Mouse (Mus musculus): ENCODE results near the gene Slc20a1. TPM values are rescaled to one million over a fixed set of nuclear protein-coding genes. Genes with fewer than 3 reads are reported as not detected.

The Slc20a1 gene
- total and polyA plus RNA-seq, 2 experiments from 2014 or later: 36.5 to 73.5 TPM

GRCm38 (mm10) chr2:129249321-129249720 is 50.8 kb downstream of the Slc20a1 start:
- no peaks in the 10 kb centered on the region for H3K27me3 ChIP-seq (ENCODE audit: insufficient read depth, low read length)
- TF ChIP-seq CTCF (IDR thresholded peaks at IDR 0.05; ENCODE audit: low read depth): no peak
- no peak overlapping the region for H3K4me2 ChIP-seq (ENCODE audit: low read depth)
- H3K9me3 ChIP-seq (ENCODE audit: low read length): no peaks in the 10 kb centered on the region
- H3K9ac ChIP-seq: no peak overlapping the region
- WGBS: 67% methylated on average over 1 of the region's 1 CpGs
- no peak overlapping the region for H3K27ac ChIP-seq (ENCODE audit: low read depth, low read length)
- H3K4me1 ChIP-seq (ENCODE audit: insufficient read depth): no peaks in the 10 kb centered on the region
- no peak for ATAC-seq
- DNase-seq: no peak
- no peak overlapping the region for H3K4me3 ChIP-seq (ENCODE audit: low read depth, low read length)
- no peaks in the 10 kb centered on the region for H3K36me3 ChIP-seq (ENCODE audit: insufficient read depth)

GRCm38 (mm10) chr2:129252836-129253630 is 54.5 kb downstream of the Slc20a1 start:
- H3K4me1 ChIP-seq (ENCODE audit: insufficient read depth): no peaks in the 10 kb centered on the region

GRCm38 (mm10) chr2:129253631-129253970 is 55.0 kb downstream of the Slc20a1 start:
- no peak for DNase-seq
- 74% methylated on average over 2 of the region's 2 CpGs for WGBS
- no peak for ATAC-seq
- H3K4me2 ChIP-seq (ENCODE audit: low read depth): no peak overlapping the region
- peaks cover 3% of the 10 kb centered on the region; the same call in 1 of the 2 replicates for H3K4me1 ChIP-seq (ENCODE audit: insufficient read depth)
- no peak for TF ChIP-seq CTCF (IDR thresholded peaks at IDR 0.05; ENCODE audit: low read depth)
- no peaks in the 10 kb centered on the region for H3K27me3 ChIP-seq (ENCODE audit: insufficient read depth, low read length)
- no peak overlapping the region for H3K27ac ChIP-seq (ENCODE audit: low read depth, low read length)
- H3K9me3 ChIP-seq (ENCODE audit: low read length): no peaks in the 10 kb centered on the region
- no peak overlapping the region for H3K9ac ChIP-seq
- no peaks in the 10 kb centered on the region for H3K36me3 ChIP-seq (ENCODE audit: insufficient read depth)
- no peak overlapping the region for H3K4me3 ChIP-seq (ENCODE audit: low read depth, low read length)

More at GRCm38 (mm10) chr2:129252836-129253630, 54.5 kb downstream of the Slc20a1 start:
- no peak for TF ChIP-seq CTCF (IDR thresholded peaks at IDR 0.05; ENCODE audit: low read depth)
- no peak for DNase-seq
- H3K27ac ChIP-seq (ENCODE audit: low read depth, low read length): no peak overlapping the region
- no peaks in the 10 kb centered on the region for H3K27me3 ChIP-seq (ENCODE audit: insufficient read depth, low read length)
- H3K4me2 ChIP-seq (ENCODE audit: low read depth): no peak overlapping the region
- no peaks in the 10 kb centered on the region for H3K36me3 ChIP-seq (ENCODE audit: insufficient read depth)
- 91% methylated on average over 19 of the region's 19 CpGs for WGBS
- no peak overlapping the region for H3K9ac ChIP-seq
- H3K4me3 ChIP-seq (ENCODE audit: low read depth, low read length): no peak overlapping the region
- H3K9me3 ChIP-seq (ENCODE audit: low read length): no peaks in the 10 kb centered on the region
- ATAC-seq: no peak

- Histone ChIP-seq H3K9ac (no peak overlapping the region), H3K4me2 (ENCODE audit: low read depth) (no peak overlapping the region), H3K9me3 (ENCODE audit: low read length) (no peaks in the 10 kb centered on the region), H3K4me3 (ENCODE audit: low read depth, low read length) (no peak overlapping the region), H3K27me3 (ENCODE audit: insufficient read depth, low read length) (no peaks in the 10 kb centered on the region), H3K4me1 (ENCODE audit: insufficient read depth) (peaks cover 4% of the 10 kb centered on the region; the same call in 1 of the 2 replicates), H3K27ac (ENCODE audit: low read depth, low read length) (no peak overlapping the region), H3K36me3 (ENCODE audit: insufficient read depth) (no peaks in the 10 kb centered on the region)
- no peak for ATAC-seq
- WGBS: 86% methylated on average over 2 of the region's 2 CpGs
- DNase-seq: no peak
- TF ChIP-seq CTCF (IDR thresholded peaks at IDR 0.05; ENCODE audit: low read depth): no peak
Measured at GRCm38 (mm10) chr2:129254076-129254475, 55.5 kb downstream of the Slc20a1 start.

- Histone ChIP-seq H3K36me3 (ENCODE audit: insufficient read depth) (no peaks in the 10 kb centered on the region), H3K27me3 (ENCODE audit: insufficient read depth, low read length) (no peaks in the 10 kb centered on the region), H3K27ac (ENCODE audit: low read depth, low read length) (no peak overlapping the region), H3K4me2 (ENCODE audit: low read depth) (no peak overlapping the region), H3K4me3 (ENCODE audit: low read depth, low read length) (no peak overlapping the region), H3K9ac (no peak overlapping the region), H3K9me3 (ENCODE audit: low read length) (no peaks in the 10 kb centered on the region), H3K4me1 (ENCODE audit: insufficient read depth) (peaks cover 4% of the 10 kb centered on the region; the same call in 1 of the 2 replicates)
- 75% methylated on average over 4 of the region's 4 CpGs for WGBS
- ATAC-seq (no peak), DNase-seq (no peak)
- TF ChIP-seq CTCF (IDR thresholded peaks at IDR 0.05; ENCODE audit: low read depth): no peak
Measured at GRCm38 (mm10) chr2:129256006-129256405, 57.4 kb downstream of the Slc20a1 start.

GRCm38 (mm10) chr2:129258056-129258455 is 59.5 kb downstream of the Slc20a1 start:
- H3K36me3 ChIP-seq (ENCODE audit: insufficient read depth): no peaks in the 10 kb centered on the region
- H3K4me1 ChIP-seq (ENCODE audit: insufficient read depth): peaks cover 4% of the 10 kb centered on the region; the same call in 1 of the 2 replicates
- no peak overlapping the region for H3K9ac ChIP-seq
- DNase-seq (no peak), ATAC-seq (no peak)
- 94% methylated on average over 3 of the region's 3 CpGs for WGBS
- H3K4me3 ChIP-seq (ENCODE audit: low read depth, low read length): no peak overlapping the region
- no peaks in the 10 kb centered on the region for H3K9me3 ChIP-seq (ENCODE audit: low read length)
- H3K4me2 ChIP-seq (ENCODE audit: low read depth): no peak overlapping the region
- no peaks in the 10 kb centered on the region for H3K27me3 ChIP-seq (ENCODE audit: insufficient read depth, low read length)
- no peak for TF ChIP-seq CTCF (IDR thresholded peaks at IDR 0.05; ENCODE audit: low read depth)
- H3K27ac ChIP-seq (ENCODE audit: low read depth, low read length): no peak overlapping the region

- Histone ChIP-seq H3K4me1 (ENCODE audit: insufficient read depth) (peaks cover 4% of the 10 kb centered on the region; the same call in 1 of the 2 replicates), H3K4me2 (ENCODE audit: low read depth) (peak overlapping the region; percentile 26; the same call in 1 of the 2 replicates), H3K4me3 (ENCODE audit: low read depth, low read length) (no peak overlapping the region), H3K27me3 (ENCODE audit: insufficient read depth, low read length) (no peaks in the 10 kb centered on the region), H3K9ac (peak overlapping the region; percentile 31; the same call in 1 of the 2 replicates), H3K9me3 (ENCODE audit: low read length) (no peaks in the 10 kb centered on the region), H3K36me3 (ENCODE audit: insufficient read depth) (no peaks in the 10 kb centered on the region), H3K27ac (ENCODE audit: low read depth, low read length) (peak overlapping the region; percentile 21; the same call in 1 of the 2 replicates)
- peak; percentile 90 for ATAC-seq
- WGBS: 29% methylated on average over 7 of the region's 7 CpGs
- peak; percentile 93 for DNase-seq
- peak; percentile 96 for TF ChIP-seq CTCF (IDR thresholded peaks at IDR 0.05; ENCODE audit: low read depth)
Measured at GRCm38 (mm10) chr2:129258475-129259211, 60.1 kb downstream of the Slc20a1 start.
